Mouse (Mus musculus) forebrain, postnatal 0 days (tissue): ENCODE data around the gene Gas2l2. TPM values are rescaled to one million over a fixed set of nuclear protein-coding genes. Genes with fewer than 3 reads are reported as not detected.

ENCODE experiments used
- ATAC-seq: fragments of 200-750 bp; cut with Nextera tagmentation; 2 replicates; pipeline ENCODE4 v1.8.0; 2017; ENCODE audit warnings: mild to moderate bottlenecking, moderate library complexity
- DNase-seq: peaks from one replicate; pipeline ENCODE4 v3.0.0-alpha.2; 2015
- H3K27ac ChIP-seq: fragments of 300-500 bp; sonication (generic); 2 replicates; pipeline ENCODE4 v1.5.1; 2014; ENCODE audit warnings: low read depth, mild to moderate bottlenecking, antibody characterized with exemption, low read length, moderate library complexity, mixed read lengths
- H3K27me3 ChIP-seq: fragments of 300-500 bp; sonication (generic); 2 replicates; pipeline ENCODE4 v1.6.1; 2014; ENCODE audit warnings: mild to moderate bottlenecking, low read length, mixed read lengths; ENCODE audit not compliant: insufficient read depth
- H3K36me3 ChIP-seq: fragments of 300-500 bp; sonication (generic); 2 replicates; pipeline ENCODE4 v1.6.1; 2014; ENCODE audit warnings: mild to moderate bottlenecking, moderate library complexity; ENCODE audit not compliant: insufficient read depth
- H3K4me1 ChIP-seq: fragments of 300-500 bp; sonication (generic); 2 replicates; pipeline ENCODE4 v1.6.1; 2014; ENCODE audit warnings: antibody characterized with exemption; ENCODE audit not compliant: insufficient read depth
- H3K4me2 ChIP-seq: fragments of 300-500 bp; sonication (generic); 2 replicates; pipeline ENCODE4 v1.6.1; 2014; ENCODE audit warnings: low read depth, mild to moderate bottlenecking, moderate library complexity
- H3K4me3 ChIP-seq: fragments of 300-500 bp; sonication (generic); 2 replicates; pipeline ENCODE4 v1.5.1; 2014; ENCODE audit warnings: low read depth, low read length, mixed read lengths
- H3K9ac ChIP-seq: fragments of 300-500 bp; sonication (generic); 2 replicates; pipeline ENCODE4 v1.6.1; 2014; ENCODE audit warnings: mild to moderate bottlenecking
- H3K9me3 ChIP-seq: fragments of 300-500 bp; sonication (generic); 2 replicates; pipeline ENCODE4 v1.6.1; 2016; ENCODE audit warnings: low read length
- CTCF ChIP-seq: sonication (generic); IDR thresholded peaks from 2 replicates; pipeline ENCODE4 v1.5.1; 2016; ENCODE audit warnings: antibody characterized with exemption, control low read depth, low read depth
- WGBS: fragments of 180-500 bp; shearing (Covaris S2); extraction: QIAGEN DNeasy Blood & Tissue Kit; methylation state at CpG from one replicate; pipeline ENCODE4 v1.1.7; 2014; 5-methylcytosine and 5-hydroxymethylcytosine counted together
- polyA plus RNA-seq: library from polyadenylated mRNA; unstranded; fragments of >200 nt; fragmentation: Nextera tagmentation; extraction: Ambion mirVana; gene quantifications from 2 replicates; pipeline ENCODE4 v1.2.1, GENCODE M21; 2015
- total RNA-seq: library from RNA; depleted of rRNA; stranded (reverse); fragments of >200 nt; gene quantifications from 2 replicates; pipeline ENCODE4 v1.2.3, GENCODE M21; 2014

Gene Gas2l2
- total and polyA plus RNA-seq, 2 experiments from 2014 or later: 0.98 to 1.3 TPM

- H3K27me3 ChIP-seq: peaks cover 39% of the 10 kb centered on the region
- no peak overlapping the region for H3K4me2 ChIP-seq
- TF ChIP-seq CTCF: no peak
- H3K27ac ChIP-seq: no peak overlapping the region
- ATAC-seq: no peak
- H3K9me3 ChIP-seq: 0 out of 2 replicates have a peak, but pooled peaks cover 3% of the 10 kb centered on the region
- WGBS: 9% methylated on average over 7 of the region's 7 CpGs
- H3K4me1 ChIP-seq: no peaks in the 10 kb centered on the region
- H3K4me3 ChIP-seq: no peak overlapping the region
- H3K9ac ChIP-seq: no peak overlapping the region
- DNase-seq: no peak
- H3K36me3 ChIP-seq: no peaks in the 10 kb centered on the region
These were observed 14.6 kb upstream of the Gas2l2 start for GRCm38 (mm10) chr11:83443824-83444223.

- Histone ChIP-seq H3K9me3 (0 out of 2 replicates have a peak, but pooled peaks cover 3% of the 10 kb centered on the region), H3K4me3 (peak overlapping the region; percentile 21), H3K36me3 (no peaks in the 10 kb centered on the region), H3K27ac (no peak overlapping the region), H3K9ac (no peak overlapping the region; the same call in 1 of the 2 replicates), H3K27me3 (peaks cover 39% of the 10 kb centered on the region), H3K4me2 (peak overlapping the region; percentile 51), H3K4me1 (no peaks in the 10 kb centered on the region)
- peak; percentile 64 for ATAC-seq
- WGBS: 12% methylated on average over 29 of the region's 29 CpGs
- peak; percentile 90 for DNase-seq
- TF ChIP-seq CTCF: peak; percentile 86
These were observed 13.5 kb upstream of the Gas2l2 start for GRCm38 (mm10) chr11:83442596-83443267.

GRCm38 (mm10) chr11:83441235-83441634 lies 12.0 kb upstream of the Gas2l2 start:
- Histone ChIP-seq H3K4me1 (no peaks in the 10 kb centered on the region), H3K27me3 (peaks cover 39% of the 10 kb centered on the region), H3K9ac (no peak overlapping the region), H3K9me3 (0 out of 2 replicates have a peak, but pooled peaks cover 3% of the 10 kb centered on the region), H3K27ac (no peak overlapping the region), H3K4me2 (0 out of 2 replicates have a peak overlapping the region, but pooled peaks have one; percentile 76), H3K36me3 (no peaks in the 10 kb centered on the region), H3K4me3 (peak overlapping the region; percentile 61; the same call in 1 of the 2 replicates)
- 36% methylated on average over 7 of the region's 7 CpGs for WGBS
- ATAC-seq: no peak
- no peak for TF ChIP-seq CTCF
- no peak for DNase-seq

DNA sequence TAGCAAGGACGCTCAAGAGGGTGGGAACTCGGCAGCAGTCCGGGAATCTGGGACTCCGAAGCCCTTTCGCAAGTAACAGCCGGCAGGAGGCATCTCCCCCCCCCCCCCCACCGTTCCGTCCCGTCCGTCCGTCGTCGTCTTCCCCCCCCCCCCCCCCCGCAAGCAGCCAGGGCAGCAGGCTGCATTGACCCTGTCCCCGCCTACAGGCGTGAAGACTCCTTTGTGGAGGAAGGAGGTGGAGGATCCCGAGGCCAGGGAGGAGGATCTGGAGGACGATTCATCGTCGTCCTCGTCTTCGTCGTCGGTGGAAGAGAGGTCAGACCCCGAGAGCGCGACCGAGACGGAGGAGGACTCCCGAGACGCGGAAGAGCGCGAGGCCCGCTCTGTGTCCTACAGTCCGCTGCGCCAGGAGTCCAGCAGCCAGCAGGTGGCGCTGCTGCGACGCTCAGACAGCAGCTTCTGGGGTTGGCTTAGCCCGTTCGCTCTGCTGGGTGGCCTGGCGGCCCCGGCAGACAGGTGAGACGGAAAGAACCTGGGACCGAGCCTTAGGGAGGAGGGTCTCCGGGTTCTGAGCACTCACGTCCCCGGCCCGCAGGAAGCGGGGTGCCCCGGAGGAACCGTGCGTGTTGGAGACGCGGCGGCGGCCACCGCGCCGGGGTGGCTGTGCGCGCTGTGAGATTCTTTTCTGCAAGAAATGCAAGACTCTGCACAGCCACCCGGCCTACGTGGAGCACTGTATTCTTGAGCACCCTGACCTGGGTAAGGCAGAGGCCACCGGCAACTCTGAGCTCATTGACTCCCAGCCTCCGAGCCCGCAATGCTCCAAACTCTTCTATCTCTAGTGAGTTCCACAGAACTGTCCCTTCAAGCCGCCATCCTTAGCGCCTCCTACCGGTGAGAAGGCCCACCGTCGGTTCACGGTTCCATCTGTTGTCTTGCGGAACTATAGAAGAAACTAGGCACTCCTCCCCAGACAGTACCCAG lies 11.1 kb upstream of the Gas2l2 start:
- peak overlapping the region; percentile 76 for H3K4me2 ChIP-seq
- peak; percentile 95 for DNase-seq
- H3K9ac ChIP-seq: peak overlapping the region; percentile 61
- H3K36me3 ChIP-seq: no peaks in the 10 kb centered on the region
- under 1% methylated on average over 65 of the region's 75 CpGs for WGBS
- peak overlapping the region; percentile 61 for H3K4me3 ChIP-seq
- TF ChIP-seq CTCF: peak; percentile 99
- H3K27me3 ChIP-seq: peaks cover 36% of the 10 kb centered on the region
- peak; percentile 95 for ATAC-seq
- H3K27ac ChIP-seq: no peak overlapping the region
- H3K9me3 ChIP-seq: 0 out of 2 replicates have a peak, but pooled peaks cover 3% of the 10 kb centered on the region
- no peaks in the 10 kb centered on the region for H3K4me1 ChIP-seq

GRCm38 (mm10) chr11:83439426-83440060 lies 10.3 kb upstream of the Gas2l2 start:
- no peak for TF ChIP-seq CTCF
- Histone ChIP-seq H3K4me2 (peak overlapping the region; percentile 76), H3K27ac (no peak overlapping the region), H3K4me3 (peak overlapping the region; percentile 61), H3K9me3 (no peaks in the 10 kb centered on the region), H3K27me3 (peaks cover 28% of the 10 kb centered on the region), H3K9ac (no peak overlapping the region; the same call in 1 of the 2 replicates), H3K4me1 (no peaks in the 10 kb centered on the region), H3K36me3 (no peaks in the 10 kb centered on the region)
- WGBS: 32% methylated on average over 11 of the region's 11 CpGs
- ATAC-seq (no peak), DNase-seq (no peak)

- Histone ChIP-seq H3K9ac (no peak within 1 kb of the TSS), H3K27me3 (peaks cover 11% of the 10 kb centered on the region), H3K4me3 (no peak within 1 kb of the TSS), H3K36me3 (no peaks in the 10 kb centered on the region), H3K9me3 (no peaks in the 10 kb centered on the region), H3K27ac (no peak within 1 kb of the TSS), H3K4me2 (no peak within 1 kb of the TSS), H3K4me1 (no peaks in the 10 kb centered on the region)
- WGBS: 87% methylated on average over 1 of the region's 1 CpGs
- ATAC-seq (no peak), DNase-seq (no peak)
- no peak for TF ChIP-seq CTCF
These were observed 8.1 kb upstream of the Gas2l2 start, which contains the start of gene 1700020L24Rik for GRCm38 (mm10) chr11:83437377-83437776. Gene 1700020L24Rik (plus strand): TSS chr11:83437677.
